Mouse (Mus musculus) left cerebral cortex, postnatal 36 days (tissue): Measurements from ENCODE around the gene Sdccag8. TPM values are rescaled to one million over a fixed set of nuclear protein-coding genes. Genes with fewer than 3 reads are reported as not detected.
A peak's percentile ranks its signal among the peaks of the same experiment; 100 is the strongest.
"Not testable (repeated sequence)": the region's sequence is repeated elsewhere in the genome, so short reads cannot be mapped to it uniquely, and the experiment has no call there.

Experiments used
- DNase-seq, 2 experiments: peaks; one replicate each; pipeline ENCODE4 v3.0.0; 2021 to 2022; ENCODE audit warnings: low spot score in 2 of 2, mixed read lengths in 1 of 2
- intact Hi-C: fragments of 180-260 bp; cut with DNase I; formaldehyde crosslinking; loops from one replicate; pipeline ENCODE4 v1.15.1; 2025
- total RNA-seq, 2 experiments: library from RNA; stranded (reverse); gene quantifications; 2 replicates each; pipeline ENCODE4 v1.2.3; 2021

Sdccag8 gene
- total RNA-seq, 2 experiments from 2014 or later, result 12.1 to 19.8 TPM

GRCm38 (mm10) chr1:176930981-176931500 is 116.6 kb downstream of the Sdccag8 start:
- intact Hi-C loops, result loop anchor here (10.0 kb wide), 1 partner anchor 514 kb away; the partner anchor contains the start of gene Zbtb18
- no peak for DNase-seq

DNA sequence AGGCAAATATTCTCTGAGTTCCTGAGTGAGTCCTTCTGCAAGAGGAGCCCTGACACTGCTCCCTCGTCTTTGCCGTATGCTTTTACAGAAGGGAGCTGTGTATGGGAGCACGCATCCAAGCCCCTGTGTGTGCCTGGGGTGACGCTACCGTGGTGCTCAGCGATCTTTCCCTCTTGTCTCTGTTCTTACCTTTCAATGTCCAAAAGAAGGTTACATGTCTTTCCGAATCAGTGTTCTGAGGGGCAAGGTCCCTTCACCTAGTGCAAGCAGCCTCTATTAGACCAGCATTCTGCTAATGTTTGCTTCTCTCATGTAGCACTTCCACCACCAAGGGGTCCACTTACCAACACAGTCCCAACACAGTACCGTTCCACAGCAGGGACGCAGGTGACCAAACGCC is 117.1 kb downstream of the Sdccag8 start:
- intact Hi-C loops, result loop anchor here (10.0 kb wide), 1 partner anchor 513 kb away; the partner anchor contains the start of gene Zbtb18

DNA sequence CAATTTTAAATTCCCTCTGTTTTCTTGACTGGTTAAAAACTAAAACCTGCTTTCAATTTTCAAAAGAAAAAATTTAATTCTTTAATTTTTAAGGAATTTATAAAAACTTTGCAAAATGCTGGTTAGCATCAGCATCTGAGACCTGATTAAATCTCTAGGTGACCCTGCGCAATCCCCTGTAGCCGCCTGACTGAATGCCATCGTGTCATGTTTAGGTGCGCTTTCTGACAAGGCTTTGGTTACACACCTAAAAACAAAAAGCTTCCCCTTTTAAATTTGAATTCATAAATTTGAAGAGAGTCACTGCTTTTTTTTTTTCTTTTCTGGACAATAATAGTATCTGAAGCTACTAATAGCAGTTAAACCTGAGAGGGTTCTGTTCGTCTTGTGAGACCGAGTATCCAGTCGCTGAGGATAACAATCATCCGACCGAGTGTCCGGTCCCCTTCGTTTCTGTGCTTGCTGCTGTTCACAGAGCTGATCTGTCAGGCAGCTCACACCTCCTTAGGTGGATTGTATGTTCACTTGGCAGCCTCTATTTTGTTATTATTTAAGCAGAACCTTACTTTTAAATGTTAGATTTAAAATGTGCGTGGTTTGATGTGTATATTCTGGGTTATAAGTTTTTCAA is 118.0 kb downstream of the Sdccag8 start:
- DNase-seq, result no peak
- intact Hi-C loops, result loop anchor here (10.0 kb wide), 1 partner anchor 512 kb away; the partner anchor contains the start of gene Zbtb18

More for the DNA sequence above, 117.1 kb downstream of the Sdccag8 start:
- peak in 1 of 2 experiments; percentile 53 for DNase-seq

DNA sequence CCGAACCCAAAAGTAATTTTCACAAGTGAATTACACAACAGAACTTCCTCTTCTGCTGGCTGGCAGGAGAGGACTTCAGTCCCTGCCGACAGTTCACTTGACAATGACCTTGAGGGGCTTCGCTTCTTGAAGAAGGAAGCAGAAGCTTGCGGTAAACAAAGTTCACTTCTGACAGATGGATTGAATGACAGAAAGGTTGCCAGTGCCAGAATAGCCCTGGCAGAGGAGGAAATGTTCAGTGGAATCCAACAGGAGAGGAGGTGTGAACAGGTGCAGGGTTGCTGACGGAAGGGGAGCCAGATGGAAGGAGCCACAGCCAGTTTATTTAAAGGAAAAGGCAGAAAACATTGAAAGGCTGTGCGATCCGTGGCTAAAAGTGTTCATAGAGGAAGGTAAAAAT is 118.9 kb downstream of the Sdccag8 start:
- intact Hi-C loops, result loop anchor here (10.0 kb wide), 1 partner anchor 511 kb away; the partner anchor contains the start of gene Zbtb18
- DNase-seq, result peak; percentile 78 to 87

- intact Hi-C loops, result loop anchor here (10.0 kb wide), 1 partner anchor 511 kb away; the partner anchor contains the start of gene Zbtb18
- no peak for DNase-seq
These were observed 119.7 kb downstream of the Sdccag8 start for GRCm38 (mm10) chr1:176934043-176934762.

DNA sequence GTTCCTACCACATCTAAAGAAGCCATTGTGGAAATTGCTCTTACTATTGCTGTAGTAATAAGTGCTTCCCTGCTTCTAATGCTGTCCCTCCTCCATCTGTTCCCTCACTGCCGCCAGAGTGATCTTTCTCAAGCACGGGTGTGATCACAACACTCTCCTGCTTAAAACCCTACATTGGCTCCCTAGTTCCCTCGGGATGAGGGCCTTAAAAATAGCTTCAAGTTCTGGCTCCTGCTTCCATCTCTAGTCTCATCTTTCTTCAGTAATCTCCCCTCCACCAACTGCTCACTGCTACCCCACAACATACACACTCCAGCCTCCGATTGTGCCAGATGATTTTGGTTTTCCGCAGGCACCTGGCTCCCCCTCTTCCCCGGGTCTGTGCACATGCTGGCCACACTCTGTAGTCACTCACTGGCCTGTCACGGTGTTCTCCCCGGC is 125.5 kb downstream of the Sdccag8 start:
- intact Hi-C loops, result loop anchor here (10.0 kb wide), 1 partner anchor 505 kb away; the partner anchor contains the start of gene Zbtb18
- DNase-seq, result peak in 1 of 2 experiments; percentile 51

- DNase-seq, intact Hi-C loops: not testable (repeated sequence)
These were observed 127.0 kb downstream of the Sdccag8 start for GRCm38 (mm10) chr1:176941286-176941990.

DNA sequence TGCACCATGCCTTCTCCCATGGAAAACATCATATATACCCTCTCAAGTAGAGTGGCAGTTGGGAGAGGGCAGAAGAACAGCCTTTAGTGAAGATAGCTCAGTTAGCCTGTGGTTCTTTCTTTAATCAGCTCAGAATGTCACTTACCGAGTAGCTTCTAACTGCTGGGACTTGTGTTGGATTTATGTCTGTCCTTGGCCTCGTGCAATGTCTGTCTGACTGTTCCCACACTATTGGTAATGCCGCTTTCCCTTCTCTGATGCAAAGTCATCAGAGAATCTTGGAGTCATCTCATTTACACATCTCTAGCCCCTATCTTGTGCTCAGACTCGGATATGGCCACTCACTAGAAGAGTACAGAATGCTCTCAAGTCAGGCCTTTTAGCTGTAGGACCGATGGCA is 128.7 kb downstream of the Sdccag8 start:
- intact Hi-C loops, result no loop called here
- DNase-seq, result no peak

GRCm38 (mm10) chr1:176943987-176944386 is 129.5 kb downstream of the Sdccag8 start:
- intact Hi-C loops, result no loop called here
- no peak for DNase-seq

- intact Hi-C loops, result no loop called here
- DNase-seq, result no peak
These were observed 130.2 kb downstream of the Sdccag8 start for GRCm38 (mm10) chr1:176944458-176945174.

DNA sequence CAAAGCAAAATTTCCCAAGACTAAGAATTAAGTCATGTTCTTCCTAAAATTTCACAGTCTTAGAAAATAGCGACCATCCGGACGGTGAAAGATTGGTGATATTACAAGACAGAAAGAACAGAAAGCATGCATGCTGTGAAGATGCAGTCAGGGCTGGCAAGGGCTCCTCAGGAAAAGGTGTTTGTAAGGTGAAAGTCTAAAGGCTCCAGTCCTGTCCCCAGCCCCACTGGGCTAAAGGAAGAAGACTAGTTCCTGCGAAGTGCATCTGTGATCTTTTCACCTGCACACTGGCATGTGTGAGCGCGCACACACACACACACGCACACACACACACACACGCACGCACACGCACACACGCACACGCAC is 130.7 kb downstream of the Sdccag8 start:
- DNase-seq, result no peak
- intact Hi-C loops, result no loop called here

GRCm38 (mm10) chr1:176946031-176946795 is 131.8 kb downstream of the Sdccag8 start:
- intact Hi-C loops, result no loop called here
- peak in 1 of 2 experiments; percentile 45 for DNase-seq

GRCm38 (mm10) chr1:176946796-176947181 is 132.3 kb downstream of the Sdccag8 start:
- intact Hi-C loops, result no loop called here
- DNase-seq, result no peak

GRCm38 (mm10) chr1:176948861-176949260 is 134.4 kb downstream of the Sdccag8 start:
- intact Hi-C loops, result no loop called here
- no peak for DNase-seq

DNA sequence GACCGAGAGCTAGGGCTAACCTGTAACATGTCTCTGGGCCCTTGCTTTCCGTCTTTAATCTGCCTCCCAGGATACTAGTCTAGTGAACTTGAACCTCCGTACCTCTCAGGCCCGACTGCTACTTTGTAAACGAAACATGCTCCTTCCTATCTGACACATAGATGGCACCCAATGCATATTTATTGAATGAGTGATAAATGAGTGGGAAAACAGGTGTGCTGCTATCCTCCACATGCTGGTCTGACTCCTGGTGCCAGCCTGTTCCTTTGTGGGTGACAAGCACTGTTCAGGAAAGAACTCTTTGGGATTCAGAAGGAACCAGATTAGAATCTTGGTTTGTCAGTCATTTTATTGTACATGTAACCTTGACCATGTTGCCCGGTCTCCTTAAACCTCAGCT is 134.9 kb downstream of the Sdccag8 start:
- DNase-seq, result no peak
- intact Hi-C loops, result no loop called here

GRCm38 (mm10) chr1:176950061-176950460 is 135.6 kb downstream of the Sdccag8 start:
- DNase-seq, result no peak
- intact Hi-C loops, result no loop called here

GRCm38 (mm10) chr1:176951836-176952235 is 137.4 kb downstream of the Sdccag8 start:
- no peak for DNase-seq
- intact Hi-C loops, result no loop called here

GRCm38 (mm10) chr1:176958311-176958710 is 143.9 kb downstream of the Sdccag8 start:
- intact Hi-C loops, result no loop called here
- DNase-seq, result no peak

DNA sequence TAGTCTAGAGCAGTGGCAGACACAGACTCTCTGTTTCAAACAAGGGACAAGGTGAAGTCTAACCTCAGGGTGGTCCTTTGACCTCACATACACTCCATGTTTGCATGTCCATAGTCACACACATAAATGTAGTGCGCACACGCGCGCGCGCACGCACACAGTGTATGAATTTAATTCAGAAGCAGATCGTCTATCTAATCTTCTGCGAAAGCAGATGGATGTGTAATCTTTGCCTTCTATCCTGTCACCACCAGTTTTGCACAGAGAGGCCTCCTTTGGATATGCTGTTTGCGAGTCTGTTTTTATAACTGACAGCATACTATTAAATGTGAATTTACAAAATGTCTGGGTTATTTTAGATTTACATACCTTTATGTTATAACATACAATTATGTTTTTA is 147.3 kb downstream of the Sdccag8 start:
- intact Hi-C loops, result no loop called here
- no peak for DNase-seq
